Mouse (Mus musculus) CD8-positive naive resting alpha-beta T cell, adult 2 months (primary cell): ENCODE measurements at regions not wholly inside any gene's neighbourhood (a gene's known extent, or its start where the extent isn't known, plus 50 kb on each side); places are given as distances from the start of the nearest gene placed in this dataset.

ENCODE experiments used
- DNase-seq, 2 experiments: peaks; one replicate each; pipeline ENCODE4 v3.0.0; 2022; ENCODE audit warnings: low read depth in 2 of 2, low spot score in 2 of 2

DNA sequence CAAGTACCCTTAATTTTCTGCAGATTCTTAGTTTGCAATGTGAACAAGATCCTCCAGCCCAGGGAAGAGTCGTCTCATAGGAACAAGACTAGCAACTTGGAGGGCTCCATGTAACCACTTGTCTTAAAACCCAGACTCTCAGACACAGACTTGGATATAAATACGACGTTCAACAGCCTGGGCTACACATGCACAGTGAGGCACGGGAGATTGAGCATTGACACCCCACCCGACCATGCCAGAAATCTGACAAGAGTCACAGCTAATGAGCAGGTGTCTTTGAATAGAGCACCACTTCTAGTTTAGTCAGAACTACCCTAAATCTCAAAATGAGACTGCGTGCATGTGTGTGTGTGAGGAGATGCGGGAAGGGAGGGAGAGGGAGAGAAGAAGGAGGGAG is 243.5 kb downstream of the Sox4 start:
- no peak for DNase-seq

DNA sequence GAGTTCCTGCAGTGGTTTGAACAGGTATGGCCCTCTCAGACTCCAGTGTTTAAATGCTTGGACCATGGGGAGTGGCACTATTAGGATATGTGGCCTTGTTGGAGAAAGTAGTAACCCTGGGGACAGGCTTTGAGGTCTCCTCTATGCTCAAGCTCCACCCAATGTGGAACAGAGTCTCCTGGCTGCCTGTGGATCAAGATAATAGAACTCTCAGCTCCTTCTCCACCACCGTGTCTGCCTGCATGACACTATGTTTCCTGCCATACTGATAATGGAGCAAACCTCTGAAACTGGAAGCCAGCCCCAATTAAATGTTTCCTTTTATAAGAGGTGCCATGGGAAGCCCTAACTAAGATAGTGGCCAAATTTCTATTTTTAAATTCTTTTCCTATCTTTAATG is 252.2 kb downstream of the Sox4 start:
- DNase-seq, result no peak

DNA sequence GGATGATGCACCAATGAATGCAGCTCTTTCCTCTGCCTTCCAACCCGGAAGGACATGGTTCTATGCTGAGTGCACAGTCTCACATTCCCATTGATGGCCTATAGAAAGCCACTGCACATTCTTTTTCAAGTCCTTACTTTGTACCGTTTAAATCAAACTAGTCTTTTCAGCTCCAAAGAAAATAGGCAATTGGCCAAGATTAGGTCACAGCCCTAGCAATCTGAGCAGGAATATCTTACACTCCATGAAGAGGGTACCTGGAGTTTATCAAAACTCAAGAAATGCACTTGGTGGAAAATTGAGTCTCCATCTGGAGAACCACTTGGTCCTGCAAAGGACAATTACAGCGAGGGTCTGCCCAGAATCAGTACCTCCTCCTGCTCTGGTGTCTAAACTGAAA is 253.4 kb downstream of the Sox4 start:
- DNase-seq, result no peak

DNA sequence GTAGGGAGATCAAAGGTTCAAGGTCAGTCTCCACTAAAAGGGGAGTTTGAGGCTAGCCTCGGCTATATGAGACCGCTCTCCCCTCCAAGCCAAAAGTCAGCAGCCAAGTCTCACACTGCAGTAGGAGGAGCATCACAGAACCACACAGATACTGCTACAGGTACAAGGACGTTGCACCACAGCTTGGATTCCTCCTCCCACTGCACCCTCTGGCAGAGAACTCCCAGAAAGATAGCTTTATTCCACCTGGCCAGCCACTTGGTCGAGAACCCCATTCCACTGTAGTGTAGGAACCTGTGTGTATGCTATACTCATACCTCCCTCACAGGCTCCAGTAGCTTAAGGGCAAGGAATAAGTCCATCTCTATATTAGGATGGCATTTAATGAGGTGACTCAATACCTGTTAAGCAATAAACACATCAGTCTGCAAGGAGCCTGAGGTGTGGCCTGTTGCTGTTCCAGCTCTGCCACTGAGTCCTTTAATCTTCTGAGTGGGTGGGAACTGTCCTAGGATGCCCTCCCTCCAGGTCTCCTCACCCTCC is 254.0 kb downstream of the Sox4 start:
- DNase-seq, result no peak

DNA sequence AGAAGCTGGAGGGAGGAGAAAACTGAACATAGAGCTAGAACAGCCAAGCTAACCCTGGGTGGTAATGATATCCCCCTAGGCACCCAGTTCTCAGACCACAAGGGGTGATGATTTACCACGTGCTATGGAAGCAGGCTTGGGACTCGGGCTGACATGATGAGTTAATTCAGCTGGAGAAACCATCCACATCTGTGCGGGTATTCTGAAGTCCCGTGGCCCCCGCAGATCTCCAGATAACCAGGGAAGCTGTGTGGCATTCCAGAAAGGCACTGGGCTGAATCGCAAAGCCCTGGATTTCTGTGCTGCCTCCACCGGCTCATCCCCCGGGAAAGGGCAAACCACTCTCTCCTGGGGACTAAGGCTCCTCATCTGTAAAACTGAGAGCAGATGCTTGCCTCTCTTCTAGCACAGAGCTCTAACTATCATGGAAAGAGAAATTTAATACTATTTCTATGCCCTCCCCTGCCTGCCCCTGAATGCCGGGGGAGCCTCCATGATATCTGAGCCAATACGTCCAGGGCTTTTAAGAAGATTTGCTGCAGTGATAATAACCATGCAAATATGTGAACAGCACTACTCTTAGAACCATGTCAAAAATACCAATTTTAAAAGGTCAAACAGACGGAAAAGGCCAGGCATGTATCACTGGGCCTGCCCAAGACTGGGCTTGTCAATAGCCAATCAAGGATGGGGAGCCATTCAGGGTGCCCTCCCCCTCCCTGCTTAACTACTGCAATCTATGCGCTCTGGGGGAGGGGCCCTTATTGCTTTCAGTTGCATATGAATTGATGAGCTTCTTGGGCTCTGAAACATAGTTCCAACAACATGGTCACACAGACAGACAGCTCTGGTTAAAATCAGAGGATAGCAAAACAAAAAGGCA is 255.5 kb downstream of the Sox4 start:
- DNase-seq, result no peak

DNA sequence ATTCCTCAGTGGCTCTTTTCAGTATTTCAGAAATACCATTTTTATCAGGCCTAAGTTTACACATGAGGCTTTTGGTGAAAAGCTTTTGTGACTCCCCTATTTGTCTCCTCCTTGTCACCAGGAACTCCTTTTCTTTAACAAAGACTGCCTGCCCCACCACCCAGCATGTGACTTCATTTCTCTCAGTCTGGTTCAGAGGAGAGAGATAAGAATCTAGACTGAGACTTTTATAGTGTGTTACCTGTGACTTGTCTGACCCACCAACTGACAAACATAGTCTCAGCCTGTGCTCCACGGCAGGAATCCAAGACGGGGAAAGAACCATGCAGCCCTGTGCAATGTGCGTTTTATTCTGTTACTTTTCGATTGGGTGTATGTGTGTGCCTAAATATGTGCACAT is 260.4 kb downstream of the Sox4 start:
- DNase-seq, result no peak

DNA sequence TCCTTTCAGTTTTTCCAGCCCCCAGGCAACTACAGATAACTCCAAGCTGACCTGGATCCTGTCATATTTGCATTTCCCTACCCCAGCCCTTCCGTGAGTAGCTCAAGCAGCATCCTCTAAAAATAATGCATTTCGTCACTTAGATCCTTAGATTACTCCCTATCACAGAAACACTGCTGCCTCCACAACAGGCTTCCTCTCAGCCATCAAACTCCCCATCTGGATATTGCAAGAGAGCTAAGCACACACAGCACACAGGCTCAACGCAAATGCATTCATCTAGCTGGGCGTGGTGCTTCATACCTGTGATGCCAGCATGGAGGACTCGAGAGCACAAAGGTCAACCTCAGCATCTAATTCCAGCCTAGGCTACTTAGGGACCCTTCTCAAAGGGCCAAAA is 260.9 kb downstream of the Sox4 start:
- no peak for DNase-seq

DNA sequence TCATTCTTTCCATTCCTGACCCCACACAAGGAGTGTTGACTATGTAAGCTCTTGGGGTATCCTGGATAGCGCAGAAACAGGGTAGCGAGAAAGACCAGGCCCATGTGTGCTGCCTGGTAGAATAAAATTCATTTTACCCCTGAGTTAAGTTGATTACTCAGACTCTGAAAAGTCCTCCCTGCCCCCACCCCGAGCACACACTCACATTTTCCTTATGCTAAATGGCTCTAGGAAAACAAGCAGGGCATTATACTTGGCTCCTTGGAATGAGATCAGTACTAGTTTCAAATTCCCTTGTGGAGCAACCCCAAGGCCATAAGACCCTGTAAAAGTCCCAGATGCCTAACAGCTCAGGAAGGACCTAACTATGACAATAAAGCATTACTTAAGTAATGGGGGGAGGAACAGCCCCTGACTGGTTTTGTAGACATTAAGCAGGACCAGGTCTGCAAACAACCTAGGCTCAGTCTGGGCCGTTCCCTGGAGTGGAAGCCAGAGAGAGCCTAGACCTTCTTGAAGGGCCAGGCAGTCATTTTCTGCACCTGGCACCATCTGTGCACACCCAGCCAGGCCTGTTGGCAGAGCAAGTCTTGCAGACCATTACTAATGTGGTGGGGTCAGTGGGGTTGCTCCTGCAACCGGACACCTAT is 262.9 kb downstream of the Sox4 start:
- no peak for DNase-seq

DNA sequence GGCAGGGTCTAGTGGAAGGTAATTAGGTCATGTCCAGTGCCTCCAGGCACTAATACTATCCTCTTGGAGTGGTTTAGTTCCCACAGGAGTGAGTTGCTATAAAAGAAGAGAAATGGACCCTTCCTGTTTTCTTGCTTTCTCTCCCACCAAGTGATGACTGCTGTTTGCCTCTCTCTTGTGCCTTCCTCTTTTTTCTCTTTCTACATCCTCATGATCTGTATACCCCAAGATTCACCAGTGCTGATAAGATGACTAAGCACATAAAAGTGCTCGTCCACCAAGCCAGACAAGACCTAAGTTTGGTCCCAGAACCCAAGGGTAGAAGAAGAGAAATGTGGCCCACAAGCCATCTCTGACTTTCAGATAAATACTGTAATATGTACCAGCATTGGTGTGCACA is 265.7 kb downstream of the Sox4 start:
- DNase-seq, result no peak

DNA sequence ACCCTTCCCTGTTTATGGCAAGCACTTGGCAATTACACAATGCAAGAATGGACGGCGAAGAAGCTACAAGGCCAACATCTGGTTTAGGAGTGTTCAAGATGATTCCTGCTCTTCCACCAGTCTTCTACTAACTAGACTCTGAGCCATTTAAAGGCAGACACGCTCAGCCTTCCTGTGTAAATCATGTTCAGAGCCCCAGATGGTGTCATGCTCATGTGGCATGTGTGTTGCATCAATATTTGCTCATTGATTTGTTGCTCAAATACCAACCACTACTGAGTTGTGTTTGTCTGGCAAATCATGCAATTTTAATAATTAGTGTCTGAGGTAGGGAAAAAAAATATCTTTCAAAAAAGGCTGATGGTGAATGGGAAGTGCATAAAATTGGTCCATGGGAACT is 269.2 kb downstream of the Sox4 start:
- DNase-seq, result no peak

DNA sequence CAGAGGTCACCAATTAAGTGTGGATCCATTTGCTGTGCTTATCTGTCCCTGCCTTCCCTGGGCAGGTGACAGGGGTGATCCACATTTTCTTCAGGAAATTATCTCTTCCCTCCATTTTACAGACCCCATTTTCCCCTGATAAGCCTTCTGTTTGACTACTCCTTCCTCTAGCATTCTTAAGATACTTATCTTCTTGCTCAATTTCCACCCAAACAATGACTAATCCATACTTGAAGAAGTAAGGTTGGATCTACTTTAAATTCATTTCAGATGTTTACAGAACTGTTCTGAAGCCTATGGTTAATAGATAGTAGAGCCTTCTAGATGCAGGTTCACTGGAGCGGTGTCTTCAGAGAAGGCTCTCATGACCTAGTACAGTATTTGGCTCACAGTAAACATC is 273.2 kb downstream of the Sox4 start:
- DNase-seq, result no peak

DNA sequence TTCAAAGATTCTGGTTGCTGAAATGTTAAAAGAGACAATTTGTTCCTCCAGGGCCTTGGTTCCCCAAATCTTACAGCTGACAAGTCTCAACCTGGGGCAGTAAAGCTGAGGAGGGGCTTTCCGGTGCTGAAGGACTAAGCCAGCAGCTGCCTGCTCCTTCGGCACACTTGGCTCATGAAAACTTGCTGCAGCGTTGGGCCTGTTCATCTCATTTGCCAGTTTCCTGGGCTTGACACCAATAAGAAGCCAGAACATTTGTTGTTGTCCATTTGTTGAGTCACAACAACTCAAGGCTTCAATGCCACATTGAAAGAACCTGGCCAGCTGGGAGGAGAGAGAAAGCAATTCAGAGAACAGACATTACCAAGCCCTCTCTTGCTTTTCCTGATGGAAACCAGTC is 279.9 kb downstream of the Sox4 start:
- DNase-seq, result no peak

DNA sequence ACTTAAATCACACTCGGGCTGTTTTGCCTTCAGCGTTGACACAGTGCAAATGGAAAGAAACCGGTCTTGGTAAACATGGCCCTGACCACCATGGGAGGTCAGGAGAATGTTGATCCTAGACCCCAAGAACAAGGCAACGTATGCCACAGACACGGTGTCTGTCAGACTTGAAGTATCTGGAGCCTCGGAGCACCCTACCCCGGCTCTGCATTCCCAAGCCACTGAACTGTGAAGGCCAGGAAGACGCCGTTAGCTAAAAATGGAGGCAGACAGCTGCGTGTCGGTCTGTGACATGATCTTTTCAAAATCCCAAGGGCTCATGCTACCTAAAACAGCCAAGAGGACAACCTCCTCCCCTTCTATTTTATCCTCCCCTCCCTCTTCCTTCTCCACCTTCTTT is 282.0 kb downstream of the Sox4 start:
- DNase-seq, result no peak

DNA sequence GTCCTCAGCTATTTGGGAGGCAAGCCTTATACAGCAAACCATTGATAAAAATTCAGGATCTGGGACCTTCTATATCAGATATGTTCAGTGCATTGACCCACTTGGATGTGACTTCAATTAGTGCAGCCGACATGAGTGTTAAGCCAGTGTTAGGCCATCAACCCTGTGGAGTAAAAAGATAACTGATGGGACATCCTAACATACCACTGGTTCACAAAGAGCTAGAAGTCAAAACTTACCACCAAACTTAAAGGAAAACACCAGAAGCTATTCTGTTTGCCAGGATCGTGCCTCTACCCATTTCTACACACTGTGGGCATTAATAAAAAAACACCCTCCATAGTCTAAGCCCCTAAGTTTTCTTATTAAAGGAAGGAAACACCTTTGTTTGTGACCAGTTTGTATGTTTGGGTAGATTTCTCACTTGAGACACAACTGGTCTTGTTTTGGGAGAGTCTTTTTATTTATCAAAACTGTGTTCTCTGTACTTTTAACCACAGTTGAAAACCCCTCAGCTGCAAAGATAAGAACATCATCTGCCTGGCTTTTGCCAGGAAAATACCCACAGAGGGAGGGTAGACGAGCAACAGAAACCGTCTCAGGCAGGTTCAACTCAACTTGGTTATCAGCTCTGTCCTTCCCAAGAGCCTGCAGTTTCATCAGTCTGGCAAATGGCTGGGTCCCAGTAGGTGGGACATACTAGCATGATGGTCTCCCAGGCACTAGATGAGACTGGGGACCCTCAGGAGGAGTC is 283.5 kb downstream of the Sox4 start:
- DNase-seq, result no peak

DNA sequence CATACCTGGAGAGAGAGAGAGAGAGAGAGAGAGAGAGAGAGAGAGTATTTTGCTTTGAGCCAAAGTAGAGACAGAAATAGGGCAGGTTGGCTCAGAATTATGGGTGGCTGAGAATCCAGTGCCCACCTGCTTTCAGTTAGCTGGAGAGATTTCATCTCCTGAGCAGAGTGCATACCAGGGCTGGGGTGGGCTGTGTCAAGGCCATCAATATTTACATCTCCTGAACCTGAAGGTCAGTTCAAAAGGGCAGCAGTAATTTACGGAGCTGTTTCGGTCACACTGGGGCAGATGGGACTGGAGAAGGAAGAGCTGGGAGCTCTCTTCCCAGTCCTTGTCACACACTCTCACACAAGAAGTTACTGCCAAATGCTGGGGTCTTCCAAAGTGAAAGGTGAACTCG is 286.7 kb downstream of the Sox4 start:
- no peak for DNase-seq

DNA sequence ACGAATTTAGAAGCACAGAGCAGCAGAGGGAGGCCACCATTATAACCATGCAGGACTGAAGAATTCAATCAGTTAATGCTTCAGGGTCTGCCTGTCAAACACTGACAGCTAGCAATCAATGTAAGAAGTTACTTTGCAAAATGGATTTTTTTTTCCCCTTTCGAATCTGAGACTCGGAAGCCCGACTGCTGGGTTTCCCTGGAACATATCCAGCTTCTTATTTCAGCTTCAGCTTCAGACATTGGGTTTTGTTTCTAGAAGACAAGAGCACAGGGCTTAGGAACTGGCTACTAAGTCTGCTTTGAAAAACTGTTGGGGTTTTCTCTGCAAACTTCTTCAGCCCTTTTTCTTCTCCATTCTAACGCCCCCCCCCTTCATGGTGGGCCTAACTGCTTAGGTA is 288.4 kb downstream of the Sox4 start:
- no peak for DNase-seq

DNA sequence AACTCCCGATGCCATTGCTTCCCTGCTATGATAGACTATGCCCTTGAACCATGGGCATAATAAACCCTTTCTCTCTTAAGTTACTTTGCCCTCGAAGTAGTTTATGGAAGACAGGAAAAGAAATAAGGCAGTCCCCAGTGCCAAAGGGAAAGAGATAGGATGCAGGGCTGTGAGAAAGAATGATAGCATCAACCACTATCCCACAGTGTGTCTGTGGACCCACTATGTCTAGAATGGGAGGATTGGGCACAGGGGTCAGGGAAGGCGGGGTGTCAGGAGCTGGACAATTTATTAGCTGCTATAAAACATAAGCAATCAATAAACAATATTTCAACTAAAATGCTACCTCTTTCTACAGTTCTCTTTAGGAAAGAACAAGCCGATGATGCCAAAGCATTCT is 288.8 kb downstream of the Sox4 start:
- DNase-seq, result no peak

DNA sequence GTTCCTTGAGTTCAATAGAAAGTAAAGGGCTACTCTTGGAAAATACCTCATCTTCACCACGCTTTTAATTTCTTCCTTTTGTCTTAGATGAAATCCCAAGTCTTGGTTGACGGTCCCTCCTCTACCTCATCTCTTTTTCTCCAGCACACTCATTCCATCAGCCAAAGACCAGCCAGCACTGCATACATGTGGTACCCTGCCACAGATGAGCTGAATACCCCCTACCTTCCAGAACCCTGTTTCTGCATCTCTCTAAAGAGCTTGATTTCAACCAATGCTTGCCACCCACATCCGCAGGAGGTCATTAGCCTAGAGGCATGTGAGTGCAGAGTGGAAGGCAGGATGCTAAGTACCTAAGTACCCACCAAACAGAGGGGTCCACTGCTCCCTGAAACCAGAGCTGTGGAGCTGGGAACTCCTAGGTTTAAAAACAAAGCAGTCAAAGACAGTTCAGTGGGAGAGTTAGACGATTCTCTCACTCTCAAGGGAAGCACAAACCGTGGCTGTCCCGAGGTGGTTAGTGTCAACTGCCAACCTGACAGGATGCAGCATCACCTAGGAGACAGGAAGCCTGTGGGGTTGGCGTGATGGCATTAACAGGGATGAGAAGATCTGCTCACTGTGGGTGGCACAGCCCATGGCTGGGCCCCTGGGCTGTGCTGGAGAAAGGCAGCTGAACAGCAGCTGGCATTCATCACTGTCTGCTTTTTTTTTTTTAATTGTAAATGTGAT is 289.4 kb downstream of the Sox4 start:
- peak in 1 of 2 experiments; percentile 0 for DNase-seq

DNA sequence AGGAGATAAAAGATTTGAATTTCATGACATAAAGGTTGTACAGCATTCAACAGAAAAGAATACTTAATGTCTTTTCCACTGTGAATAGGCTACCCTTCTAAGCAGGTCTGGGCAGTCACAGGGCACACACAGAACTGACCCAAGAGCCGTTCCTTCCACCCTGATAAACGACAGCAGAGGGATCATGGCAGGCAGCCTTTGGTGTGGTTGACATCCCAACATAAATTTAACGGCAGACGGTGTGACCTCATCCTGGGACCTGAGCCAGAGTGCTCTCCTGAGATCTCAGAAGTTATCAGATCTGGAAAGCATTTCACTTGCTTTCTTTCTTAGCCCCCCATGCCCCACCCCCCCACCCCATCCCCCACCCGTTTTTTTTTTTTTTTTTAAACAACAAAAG is 290.1 kb downstream of the Sox4 start:
- DNase-seq, result no peak

DNA sequence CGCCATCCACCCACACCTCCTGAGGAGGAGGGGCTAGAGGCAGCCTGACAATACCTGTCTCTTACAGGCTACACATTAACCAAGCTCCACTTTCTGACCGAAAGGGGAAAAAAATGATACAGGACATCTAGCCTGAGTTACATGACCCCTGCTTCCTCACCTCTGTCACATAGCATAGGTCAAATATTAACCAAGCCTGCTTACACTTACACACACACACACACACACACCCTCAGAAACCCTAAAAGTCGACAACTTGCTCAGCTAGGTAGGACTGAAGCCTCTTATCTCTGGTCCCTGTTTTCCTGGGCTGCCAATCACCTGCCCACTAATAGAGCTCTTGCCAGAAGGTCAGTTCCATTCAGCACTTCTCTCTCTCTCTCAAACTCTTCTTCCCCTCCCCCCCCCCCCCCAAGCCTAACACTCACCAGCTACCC is 291.2 kb downstream of the Sox4 start:
- DNase-seq, result no peak

DNA sequence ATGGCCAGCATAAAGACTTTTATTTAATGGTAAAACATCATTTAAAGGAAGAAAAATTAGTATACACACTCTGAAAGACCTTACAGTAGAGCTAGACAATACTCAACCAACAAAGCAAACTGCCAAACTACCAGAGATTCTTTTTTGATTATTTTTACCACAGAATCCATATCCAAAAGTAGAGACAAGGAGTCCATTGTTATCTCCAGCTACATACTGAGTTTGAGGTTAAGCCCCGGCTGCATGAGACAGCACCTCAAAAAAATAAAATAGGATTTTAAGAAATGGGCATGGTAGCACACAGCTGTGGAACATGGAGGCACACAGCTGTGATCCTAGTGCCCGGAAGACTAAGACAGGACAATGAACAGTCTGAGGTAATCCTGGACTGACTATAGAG is 293.4 kb downstream of the Sox4 start:
- DNase-seq, result no peak
